Mouse (Mus musculus): ENCODE results near the gene Fam102a.

Fam102a gene

DNA sequence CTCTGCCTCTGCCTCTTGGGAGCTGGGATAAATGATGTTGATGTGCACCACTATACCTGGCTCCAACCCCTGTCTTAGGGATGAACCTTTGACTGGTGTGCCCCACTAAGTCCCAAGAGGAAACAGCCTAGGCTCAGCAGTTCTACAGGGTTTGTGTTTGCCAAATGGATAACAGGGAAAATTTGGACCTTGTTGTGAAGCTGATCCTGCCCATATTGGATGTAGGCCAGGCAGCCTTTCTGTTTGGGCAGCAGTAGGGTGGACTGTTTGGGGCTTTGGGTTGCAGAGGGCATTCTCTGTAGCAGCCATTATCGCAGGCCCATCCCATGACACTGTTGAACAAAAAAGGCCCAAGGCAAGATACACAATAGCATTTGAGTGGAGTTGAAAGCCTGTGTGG lies 11.8 kb downstream of the Fam102a start:
- DNase-seq (ENCODE audit: low spot score) = no peak

DNA sequence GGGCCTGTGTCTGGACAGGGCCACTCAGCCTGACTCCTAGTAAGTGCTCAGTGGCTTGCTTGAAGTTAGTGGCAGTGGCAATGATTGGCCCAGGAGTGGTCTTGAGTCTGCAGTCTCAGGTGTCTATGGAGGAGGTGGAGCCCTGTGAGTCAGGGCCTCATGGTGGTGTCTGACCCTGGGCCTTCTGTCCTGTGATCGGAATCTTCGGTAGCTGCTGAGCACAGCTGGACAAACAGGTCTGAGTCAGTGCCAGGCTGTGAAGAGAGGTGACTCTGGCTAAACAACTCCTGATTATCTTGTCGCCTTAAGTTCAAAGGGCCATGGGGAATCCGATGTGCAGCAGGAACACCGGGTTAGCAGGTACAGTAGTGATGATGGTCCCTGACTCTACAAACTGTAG lies 12.2 kb downstream of the Fam102a start:
- DNase-seq (ENCODE audit: low spot score) = no peak

DNA sequence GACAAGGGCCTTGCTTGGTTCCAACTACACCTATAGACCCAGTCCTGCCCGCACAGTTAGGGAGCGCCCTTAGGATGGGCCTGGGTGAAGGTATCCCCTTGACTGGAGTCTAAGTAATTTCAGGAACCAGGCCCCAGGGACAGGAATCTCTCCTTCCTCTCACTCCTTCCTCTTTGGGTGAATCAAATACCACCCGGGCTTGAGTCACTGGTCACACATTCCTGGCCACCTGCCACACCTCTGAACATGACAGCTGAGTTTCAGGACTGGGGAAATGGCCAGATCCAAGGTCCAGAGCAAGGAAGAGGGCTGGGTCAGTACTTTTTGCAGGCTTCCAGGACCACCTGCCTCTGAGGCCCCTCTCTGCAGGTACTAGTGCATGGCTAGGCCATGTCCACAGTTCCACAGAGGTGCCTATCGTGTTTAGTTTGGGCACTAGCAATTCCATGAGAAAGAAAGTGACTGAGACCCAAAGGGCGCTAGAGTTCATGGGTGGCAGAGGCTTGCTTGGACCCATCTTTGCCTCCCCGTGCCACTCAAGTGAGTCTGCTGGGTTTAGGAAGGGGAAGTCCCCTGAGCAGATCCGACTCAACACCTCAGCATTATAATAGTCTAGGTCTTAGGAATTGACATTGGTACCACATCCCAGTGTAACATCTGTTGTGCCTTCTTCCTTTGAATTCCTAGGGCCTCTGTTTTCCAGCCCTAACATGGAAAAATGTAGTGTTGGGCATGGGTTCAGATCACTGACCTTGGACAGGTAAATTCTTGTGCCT lies 13.0 kb downstream of the Fam102a start:
- DNase-seq (ENCODE audit: low spot score) = no peak

DNA sequence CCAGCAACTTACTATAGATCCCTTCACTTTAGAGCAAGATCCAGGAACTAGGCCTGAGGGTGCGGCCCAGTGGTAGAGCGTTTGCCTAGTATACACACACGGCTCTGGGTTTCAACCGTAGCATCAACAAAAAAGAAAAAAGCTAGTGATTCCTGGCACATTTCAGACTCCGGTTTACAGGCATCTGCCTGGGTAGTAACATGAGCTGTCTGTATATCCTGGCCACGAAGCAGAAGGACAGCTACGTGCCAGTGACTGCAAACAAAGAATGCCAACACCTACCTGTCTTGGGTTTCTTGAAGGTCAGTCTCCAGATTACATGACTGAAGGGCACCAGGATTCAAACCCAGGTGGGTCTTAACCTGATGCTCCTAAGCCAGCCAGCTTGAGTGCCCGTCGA lies 14.0 kb downstream of the Fam102a start:
- DNase-seq (ENCODE audit: low spot score) = no peak

DNA sequence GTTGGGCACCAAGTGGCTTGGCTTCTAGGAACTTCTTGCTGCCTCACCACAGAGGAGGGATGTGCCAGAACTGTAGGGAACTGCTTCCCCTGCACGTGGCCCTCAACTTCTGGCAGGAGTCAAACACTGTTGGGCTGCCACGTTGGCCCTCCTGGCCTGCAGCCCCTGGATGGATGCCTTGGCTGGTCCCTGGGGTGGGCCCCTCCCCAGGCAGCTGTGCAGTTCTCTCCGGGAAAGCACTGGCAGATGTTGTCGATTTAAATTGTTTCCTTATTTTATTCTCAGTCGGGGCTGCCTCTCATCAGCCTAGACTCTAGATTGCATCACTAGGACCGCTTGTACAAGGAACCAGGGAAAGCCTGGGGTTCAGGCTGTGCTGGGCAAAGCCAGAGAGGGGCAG lies 14.6 kb downstream of the Fam102a start:
- DNase-seq (ENCODE audit: low spot score) = no peak

DNA sequence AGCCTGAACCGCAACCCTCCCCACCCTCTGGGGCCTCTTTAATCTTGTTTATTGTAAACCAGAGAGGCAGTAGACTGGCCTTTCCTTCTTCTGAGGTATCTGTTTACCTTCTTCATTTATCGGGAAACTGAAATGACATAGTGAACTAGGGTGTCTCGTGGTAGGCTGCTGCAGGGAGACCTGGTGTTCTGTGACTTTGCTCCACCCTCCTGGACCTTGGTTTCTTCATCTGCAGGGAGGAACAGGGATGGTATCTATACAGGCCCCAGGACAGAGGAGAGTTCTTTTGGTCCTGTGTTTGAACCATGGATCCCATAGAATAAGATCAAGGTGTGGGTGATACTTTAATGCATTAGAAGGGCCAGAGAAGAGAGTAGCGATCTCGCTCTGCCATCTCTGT lies 16.1 kb downstream of the Fam102a start:
- no peak for DNase-seq (ENCODE audit: low spot score)

DNA sequence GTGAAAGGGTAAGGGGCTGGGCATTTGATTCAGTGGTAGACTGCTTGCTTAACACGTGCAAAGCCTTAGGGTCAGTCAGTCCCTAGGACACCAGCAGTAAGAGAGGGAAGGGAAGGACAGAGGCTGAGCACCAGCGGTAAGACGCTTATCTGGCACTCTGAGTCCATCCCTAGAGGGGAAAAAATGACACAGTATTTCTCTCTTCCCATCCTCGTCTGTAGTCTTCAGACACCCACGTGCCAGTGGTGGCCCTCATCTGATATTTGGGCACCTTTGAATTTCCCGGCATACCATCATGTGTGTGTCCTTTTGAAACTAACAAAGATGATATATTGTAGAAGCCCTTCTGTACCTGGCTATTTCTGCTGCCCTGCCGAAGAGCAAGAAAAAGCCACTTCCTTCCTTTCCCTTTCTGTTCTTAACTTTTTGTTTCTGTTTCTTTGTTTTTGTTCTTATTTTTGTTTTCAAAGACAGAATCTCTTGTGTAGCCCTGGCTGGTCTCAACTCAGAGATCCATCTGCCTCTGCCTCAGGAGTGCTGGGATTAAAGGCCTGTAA lies 18.5 kb downstream of the Fam102a start:
- DNase-seq (ENCODE audit: low spot score) = no peak

DNA sequence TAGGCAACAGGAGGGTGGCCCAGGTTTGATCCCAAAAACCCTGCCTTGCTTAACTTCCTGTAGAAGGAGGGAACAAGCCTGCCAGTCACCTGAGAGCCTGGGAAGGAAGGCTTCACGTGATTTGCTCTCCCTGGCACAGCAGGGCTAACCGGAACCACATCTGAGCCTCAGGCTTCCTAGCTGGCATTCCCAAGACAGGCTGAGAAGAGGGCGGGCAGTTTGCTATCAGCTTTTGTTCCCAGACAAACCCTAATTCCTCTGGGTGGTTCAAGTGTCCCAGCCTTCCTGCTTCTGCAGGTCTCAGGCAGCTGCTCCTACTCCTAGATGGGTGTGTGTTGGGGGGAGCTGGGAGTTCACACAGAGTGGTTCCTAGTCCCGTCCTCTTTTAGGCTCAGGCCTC lies 20.4 kb downstream of the Fam102a start:
- DNase-seq (ENCODE audit: low spot score) = peak; percentile 15

DNA sequence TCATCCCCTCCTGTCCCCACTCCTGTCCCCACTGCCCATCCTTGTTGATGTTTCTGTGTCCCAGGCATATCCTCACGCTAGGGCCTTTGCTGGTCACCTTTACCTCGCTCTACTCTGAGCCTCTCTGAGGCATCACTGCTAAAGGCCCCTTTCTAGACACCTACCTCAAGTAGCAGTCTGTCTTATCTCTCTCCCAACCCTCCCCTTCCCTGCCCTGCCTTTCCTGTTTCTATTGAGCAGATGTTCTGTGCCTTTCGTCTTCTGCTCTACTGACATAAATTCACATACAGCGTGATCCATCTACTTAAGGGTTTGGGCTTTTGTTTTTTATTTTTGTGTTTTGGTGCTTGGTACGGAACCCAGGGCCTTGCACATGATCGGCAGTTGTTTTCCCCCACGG lies 20.9 kb downstream of the Fam102a start:
- no peak for DNase-seq (ENCODE audit: low spot score)

DNA sequence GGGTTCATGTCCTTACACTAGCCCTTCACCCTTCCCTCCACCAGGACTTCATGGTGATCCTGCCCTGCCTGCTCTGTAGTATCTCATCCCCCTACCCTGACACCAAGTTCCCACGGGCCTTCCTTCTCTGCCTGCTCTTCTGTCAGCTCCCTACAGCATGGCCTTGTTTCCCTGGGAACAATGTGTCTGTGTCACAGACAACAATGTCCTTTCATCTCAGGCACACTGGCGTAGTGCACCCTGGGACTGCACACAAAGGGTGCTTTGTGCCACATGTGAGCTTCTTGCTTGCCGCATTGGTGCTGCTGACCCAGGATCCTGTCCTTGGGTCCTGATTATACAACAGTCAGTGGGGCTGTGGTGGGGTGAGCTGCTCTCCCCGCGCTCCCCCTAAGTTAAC lies 24.4 kb downstream of the Fam102a start:
- DNase-seq (ENCODE audit: low spot score) = peak; percentile 83

DNA sequence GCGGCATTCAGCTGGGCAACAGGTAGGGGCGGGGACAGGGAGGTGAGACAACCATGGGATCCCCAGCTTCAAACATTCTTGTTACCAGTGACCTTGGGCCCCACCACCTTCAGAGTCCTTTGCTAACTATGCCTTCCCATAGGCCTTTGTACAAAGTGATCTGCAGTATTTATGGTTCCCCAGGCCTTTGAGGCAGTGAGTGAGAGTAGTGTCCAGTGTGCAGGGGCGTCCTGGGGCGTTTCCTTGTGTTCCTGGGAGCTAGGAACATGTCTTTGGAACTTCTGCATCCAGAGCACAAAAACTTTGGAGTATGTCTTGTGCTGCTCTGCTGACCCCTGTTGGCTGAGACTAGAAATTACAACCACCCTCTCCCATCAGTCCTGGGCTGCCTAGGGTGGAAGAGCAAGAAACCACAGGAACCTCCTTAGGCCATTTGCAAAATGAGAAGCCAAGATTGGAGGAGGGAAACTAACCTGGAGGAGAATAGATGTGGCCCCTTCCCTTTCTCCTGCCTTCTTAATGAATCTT lies 31.5 kb downstream of the Fam102a start:
- peak; percentile 81 for DNase-seq (ENCODE audit: low spot score)

DNA sequence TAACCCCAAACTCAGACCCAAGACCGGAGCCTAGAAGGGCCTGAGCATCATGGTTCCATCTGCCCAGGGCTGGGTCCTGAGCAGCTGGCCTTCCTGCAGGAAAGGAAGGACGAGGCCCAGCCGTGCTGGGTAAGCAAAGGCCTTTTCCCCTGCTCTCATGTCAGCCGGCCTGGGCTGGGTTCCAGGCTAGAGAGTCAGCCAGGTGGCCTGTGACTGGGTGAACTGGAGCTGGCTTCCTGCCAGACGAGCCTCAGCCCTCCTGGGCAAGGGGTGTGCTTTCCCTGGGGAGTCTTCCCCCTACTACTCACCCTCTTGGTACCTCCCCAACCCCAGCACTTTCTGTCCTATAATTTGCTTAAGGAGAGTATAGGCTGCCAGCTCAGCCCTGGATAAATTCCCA lies 33.0 kb downstream of the Fam102a start:
- no peak for DNase-seq (ENCODE audit: low spot score)

DNA sequence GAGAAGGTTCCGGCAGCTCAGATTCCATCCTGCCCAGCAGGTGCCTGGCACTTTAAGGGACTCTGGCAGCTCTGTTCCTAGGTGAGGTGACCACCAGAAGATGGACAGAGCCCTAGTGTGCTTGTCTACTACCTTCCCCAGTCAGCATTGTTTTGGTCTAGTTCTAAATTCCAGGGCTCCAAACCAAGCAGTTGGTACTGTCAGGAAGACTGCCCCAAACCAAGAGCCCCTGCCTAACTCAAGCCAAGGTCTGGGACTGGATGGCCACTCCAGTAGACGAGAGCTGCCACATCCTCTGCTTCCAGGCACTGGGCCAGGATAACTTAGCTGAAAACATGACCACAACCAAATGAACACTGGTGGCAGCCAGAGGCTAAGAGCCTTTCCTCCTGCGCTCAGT lies 33.8 kb downstream of the Fam102a start:
- no peak for DNase-seq (ENCODE audit: low spot score)

DNA sequence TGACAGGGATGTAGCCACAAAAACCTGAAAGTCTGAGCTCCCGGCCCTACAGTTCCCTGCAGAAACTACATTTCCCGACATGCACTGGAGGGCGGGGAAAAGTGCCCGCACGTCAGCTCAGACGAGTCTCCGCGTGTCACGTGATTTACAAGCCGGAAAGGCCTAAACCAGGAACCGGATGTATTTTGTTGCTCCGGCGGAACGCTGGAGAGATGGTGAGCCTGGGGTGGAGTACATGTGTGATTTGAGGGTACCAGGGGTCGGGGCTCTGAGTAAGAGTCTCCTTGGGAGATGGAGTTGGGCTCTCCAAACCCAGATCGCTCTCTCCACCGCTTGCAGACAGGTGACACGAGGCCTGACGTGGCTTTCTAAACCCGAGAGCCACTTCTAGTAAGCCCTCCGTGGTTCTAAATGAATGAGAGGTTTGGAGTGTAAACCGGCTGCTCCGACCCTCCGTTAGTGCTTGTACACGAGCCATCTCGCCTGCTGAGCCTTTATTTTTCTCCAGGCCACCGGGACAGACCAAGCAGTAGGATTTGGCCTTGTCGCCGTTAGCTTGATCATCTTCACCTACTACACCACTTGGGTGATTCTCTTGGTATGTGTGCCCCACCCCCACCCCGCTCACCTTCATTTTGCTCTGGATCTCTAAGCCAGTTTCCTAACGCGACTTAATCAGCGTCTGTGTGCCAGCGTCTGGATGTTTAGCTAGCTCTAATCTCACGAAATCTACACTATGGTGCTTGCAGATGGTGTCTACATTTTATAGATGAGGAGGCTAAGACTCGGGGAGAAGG lies 35.8 kb downstream of the Fam102a start, which contains the start of gene Dpm2:
Gene Dpm2, plus strand, starts transcription at position 161 of the 797 bp plus-strand sequence.
- peak; percentile 96 for DNase-seq (ENCODE audit: low spot score)

DNA sequence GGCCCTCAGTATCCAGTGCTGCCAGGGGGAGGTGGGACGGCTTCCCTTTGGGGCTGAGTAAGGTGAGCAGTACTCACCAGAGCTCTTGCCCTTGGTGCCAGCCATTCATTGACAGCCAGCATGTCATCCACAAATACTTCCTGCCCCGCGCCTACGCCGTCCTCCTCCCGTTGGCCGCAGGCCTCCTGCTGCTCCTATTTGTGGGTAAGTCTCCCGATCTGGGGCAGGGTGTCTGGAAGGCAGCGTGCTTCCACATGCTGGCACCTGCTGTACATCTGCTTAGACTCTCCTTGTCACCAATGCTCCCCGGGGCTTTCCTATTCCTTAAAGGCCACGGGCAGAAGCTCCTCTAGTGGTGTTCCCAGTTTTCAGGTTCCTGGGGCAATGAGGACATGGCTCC lies 37.1 kb downstream of the Fam102a start:
- DNase-seq (ENCODE audit: low spot score) = no peak

DNA sequence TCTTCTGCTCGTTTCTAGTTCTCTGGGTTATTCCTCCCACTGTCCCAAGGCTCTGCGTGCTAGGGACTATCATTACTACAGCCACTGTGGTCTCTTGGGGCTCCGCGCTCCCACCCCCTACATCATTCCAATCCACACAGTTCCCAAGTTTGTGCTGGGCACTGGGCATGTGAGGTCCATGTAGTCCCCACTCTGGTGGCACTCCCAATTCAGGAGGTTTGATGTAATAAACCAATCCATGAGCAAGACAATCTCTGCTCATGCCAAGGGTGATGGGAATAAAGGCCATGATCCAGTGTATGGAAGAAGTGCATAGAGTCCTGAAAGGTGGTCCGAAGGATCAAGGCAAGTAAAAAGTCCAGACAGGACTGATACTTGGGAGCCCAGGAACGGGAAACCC lies 39.4 kb downstream of the Fam102a start, which contains the start of gene Pip5kl1:
Gene Pip5kl1, plus strand, starts transcription at position 301 of the 400 bp plus-strand sequence.
- DNase-seq (ENCODE audit: low spot score) = no peak

DNA sequence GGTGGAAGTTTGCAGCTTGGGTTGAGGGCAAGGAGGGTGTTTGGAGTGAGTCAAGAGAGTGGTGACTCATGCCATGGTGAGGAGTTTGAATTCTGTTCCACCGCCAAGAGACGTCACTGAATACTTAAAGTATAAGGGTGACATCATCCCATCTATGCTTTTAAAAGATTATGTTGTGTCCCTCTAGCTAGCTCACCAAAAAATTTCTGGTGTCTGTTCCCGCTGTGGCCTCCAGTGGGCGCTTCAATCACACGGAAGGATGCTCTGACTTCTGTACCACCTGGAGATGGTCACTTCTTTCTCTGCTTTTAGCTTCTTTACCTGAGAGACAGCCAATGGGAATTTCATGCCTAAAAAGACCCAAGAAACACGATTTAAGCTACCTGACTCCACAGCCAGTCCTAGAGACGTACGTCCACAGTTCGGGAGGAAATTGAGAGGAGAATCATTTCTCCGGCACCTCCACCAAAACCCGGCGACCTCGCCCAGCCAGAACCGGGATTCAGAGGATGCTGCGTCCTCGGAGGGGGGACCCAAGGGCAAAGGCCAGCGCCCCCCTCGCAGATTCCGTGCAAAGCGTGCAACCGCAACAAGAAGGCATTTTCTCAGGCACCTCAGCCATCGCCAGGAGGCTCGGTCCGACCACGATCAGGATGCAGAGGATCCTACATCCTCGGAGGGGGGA lies 39.9 kb downstream of the Fam102a start:
- DNase-seq (ENCODE audit: low spot score) = peak; percentile 61

DNA sequence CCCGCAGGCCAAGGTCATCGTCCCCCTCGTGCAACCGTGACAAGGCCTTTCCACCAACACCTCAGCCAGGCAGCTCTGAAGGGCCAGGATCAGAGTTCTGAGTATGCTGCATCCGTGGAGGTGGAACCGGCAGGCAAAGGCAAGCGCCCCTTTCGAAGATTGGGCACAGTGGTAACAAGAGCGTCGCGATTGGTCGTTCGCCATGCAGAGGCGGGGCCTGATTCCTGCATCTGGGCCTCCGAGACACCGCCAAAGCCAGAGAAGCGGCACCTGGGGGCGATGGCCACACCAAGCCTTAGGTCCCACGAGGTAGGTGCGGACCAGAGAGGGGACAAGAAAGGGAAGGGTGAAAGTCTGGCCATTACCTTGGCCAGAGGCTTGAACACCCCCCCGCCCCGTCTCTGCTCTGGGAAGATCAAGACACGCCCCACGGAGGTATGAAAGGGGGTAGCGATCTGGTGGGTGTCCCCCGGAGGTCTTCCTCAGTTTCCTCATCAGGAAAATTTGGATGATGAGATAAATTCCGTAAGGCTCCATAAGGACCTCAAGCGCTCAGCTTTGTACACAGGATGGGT lies 40.5 kb downstream of the Fam102a start, which contains the start of gene 9430097D07Rik:
Gene 9430097D07Rik, minus strand, starts transcription at position 99 of the 575 bp plus-strand sequence.
- peak; percentile 91 for DNase-seq (ENCODE audit: low spot score)

DNA sequence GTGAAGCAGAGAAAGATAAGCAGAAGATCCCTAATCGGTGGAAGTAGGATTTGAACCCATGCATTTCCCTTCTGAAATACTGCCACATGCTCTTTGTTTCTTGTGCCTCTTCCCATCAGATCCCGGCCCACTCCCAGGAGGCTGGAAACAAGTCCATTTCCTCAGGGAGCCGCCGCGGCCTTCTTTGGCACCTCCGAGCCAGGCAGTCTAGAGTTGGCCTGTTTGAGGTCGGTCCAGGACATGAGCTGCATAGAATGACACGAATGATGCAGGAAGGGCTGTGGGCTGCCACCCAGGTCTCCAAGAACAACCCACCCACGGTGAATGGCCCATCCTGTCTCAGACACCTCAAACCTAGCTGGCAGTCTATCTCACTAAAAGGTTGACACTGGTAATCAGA lies 41.4 kb downstream of the Fam102a start:
- DNase-seq (ENCODE audit: low spot score) = no peak

DNA sequence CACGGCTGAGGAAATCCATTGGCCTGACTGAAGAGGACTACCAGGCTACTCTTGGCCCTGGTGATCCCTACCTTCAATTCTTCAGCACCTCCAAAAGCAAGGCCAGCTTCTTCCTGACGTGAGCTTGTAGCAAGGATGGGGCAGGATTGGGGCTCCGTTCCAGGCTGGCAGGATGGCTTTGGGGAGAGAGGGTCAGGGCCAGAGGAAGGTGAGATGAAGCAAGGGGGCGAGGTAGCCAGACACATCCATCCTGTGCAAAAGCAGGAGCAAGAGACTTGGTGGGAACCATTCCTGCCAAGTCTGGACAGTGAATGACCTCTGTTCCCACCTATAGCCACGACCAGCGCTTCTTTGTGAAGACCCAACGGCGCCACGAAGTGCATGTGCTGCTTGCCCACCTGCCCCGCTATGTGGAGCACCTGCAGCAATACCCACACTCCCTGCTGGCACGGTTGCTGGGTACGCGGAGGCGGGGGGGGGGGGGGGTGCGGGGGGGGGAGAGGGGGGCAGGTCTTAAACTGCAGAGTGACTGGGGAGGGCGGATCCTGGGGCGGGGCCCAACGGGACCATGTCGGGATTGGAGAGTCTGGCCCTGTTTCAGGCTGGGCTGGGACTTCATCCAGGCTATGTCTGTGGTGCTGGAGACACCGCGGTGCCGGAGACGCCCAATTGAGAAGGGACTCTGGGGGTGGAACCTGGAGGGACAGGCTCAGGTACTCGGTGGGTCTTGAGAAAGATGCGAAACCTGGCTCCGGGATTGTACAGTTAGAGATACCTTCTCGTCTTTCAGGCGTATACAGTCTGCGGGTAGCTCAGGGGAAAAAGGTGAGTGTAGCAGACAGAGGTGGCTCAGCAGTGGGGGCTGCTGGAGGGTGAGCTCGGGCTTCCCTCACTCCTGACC lies 43.3 kb downstream of the Fam102a start:
- DNase-seq (ENCODE audit: low spot score) = no peak
